Mouse (Mus musculus): ENCODE measurements around the gene Pias4.
"Not testable (repeated sequence)": the region's sequence is repeated elsewhere in the genome, so short reads cannot be mapped to it uniquely, and the experiment has no call there.

Pias4 gene

GRCm38 (mm10) chr10:81169411-81169900, 1.7 kb upstream of the Pias4 start:
- DNase-seq (ENCODE audit: low spot score in 2 of 2) = not testable (repeated sequence)

- peak; percentile 63 to 70 for DNase-seq (ENCODE audit: low spot score in 2 of 2)
Observed at GRCm38 (mm10) chr10:81168521-81169244, 960 bp upstream of the Pias4 start.

- no peak for DNase-seq (ENCODE audit: low spot score in 2 of 2)
Observed at GRCm38 (mm10) chr10:81168087-81168431, 336 bp upstream of the Pias4 start.

GRCm38 (mm10) chr10:81165118-81165517, 2.6 kb downstream of the Pias4 start:
- DNase-seq (ENCODE audit: low spot score in 2 of 2) = no peak

- DNase-seq (ENCODE audit: low spot score in 2 of 2) = no peak
Observed at GRCm38 (mm10) chr10:81162318-81162652, 5.4 kb downstream of the Pias4 start.

GRCm38 (mm10) chr10:81161602-81162317, 6.0 kb downstream of the Pias4 start:
- DNase-seq (ENCODE audit: low spot score in 2 of 2) = no peak

GRCm38 (mm10) chr10:81154736-81155135, 13.0 kb downstream of the Pias4 start:
- DNase-seq (ENCODE audit: low spot score in 2 of 2) = no peak

- DNase-seq (ENCODE audit: low spot score in 2 of 2) = no peak
Observed at GRCm38 (mm10) chr10:81154313-81154712, 13.4 kb downstream of the Pias4 start.

GRCm38 (mm10) chr10:81152609-81153008, 15.1 kb downstream of the Pias4 start:
- DNase-seq (ENCODE audit: low spot score in 2 of 2) = no peak

- DNase-seq (ENCODE audit: low spot score in 2 of 2) = no peak
Observed at GRCm38 (mm10) chr10:81151261-81151660, 16.5 kb downstream of the Pias4 start.

- DNase-seq (ENCODE audit: low spot score in 2 of 2) = no peak
Observed at GRCm38 (mm10) chr10:81146296-81146695, 21.4 kb downstream of the Pias4 start.

GRCm38 (mm10) chr10:81145778-81146177, 21.9 kb downstream of the Pias4 start:
- no peak for DNase-seq (ENCODE audit: low spot score in 2 of 2)

GRCm38 (mm10) chr10:81145307-81145706, 22.4 kb downstream of the Pias4 start:
- DNase-seq (ENCODE audit: low spot score in 2 of 2) = no peak

GRCm38 (mm10) chr10:81144667-81145066, 23.1 kb downstream of the Pias4 start:
- no peak for DNase-seq (ENCODE audit: low spot score in 2 of 2)

GRCm38 (mm10) chr10:81143845-81144437, 23.8 kb downstream of the Pias4 start:
- DNase-seq (ENCODE audit: low spot score in 2 of 2) = no peak

GRCm38 (mm10) chr10:81143157-81143633, 24.5 kb downstream of the Pias4 start:
- DNase-seq (ENCODE audit: low spot score in 2 of 2) = no peak

- DNase-seq (ENCODE audit: low spot score in 2 of 2) = no peak
Observed at GRCm38 (mm10) chr10:81142551-81142981, 25.2 kb downstream of the Pias4 start.

GRCm38 (mm10) chr10:81141455-81142210, 26.1 kb downstream of the Pias4 start:
- no peak for DNase-seq (ENCODE audit: low spot score in 2 of 2)

- DNase-seq (ENCODE audit: low spot score in 2 of 2) = no peak
Observed at GRCm38 (mm10) chr10:81140717-81141454, 26.8 kb downstream of the Pias4 start.

GRCm38 (mm10) chr10:81140005-81140404, 27.7 kb downstream of the Pias4 start:
- no peak for DNase-seq (ENCODE audit: low spot score in 2 of 2)

- no peak for DNase-seq (ENCODE audit: low spot score in 2 of 2)
Observed at GRCm38 (mm10) chr10:81139529-81139846, 28.2 kb downstream of the Pias4 start.
